Mouse (Mus musculus) embryonic fibroblast, embryonic 13.5 days (primary cell): ENCODE results near the gene Myo18a.

Source experiments
- CTCF ChIP-seq: IDR thresholded peaks from 2 replicates; pipeline ENCODE4 v1.5.1; 2011; ENCODE audit warnings: mild to moderate bottlenecking, control low read depth, low read length, moderate library complexity, borderline replicate concordance; ENCODE audit not compliant: insufficient read depth
- POLR2A ChIP-seq: IDR thresholded peaks from 2 replicates; pipeline ENCODE4 v1.6.1; 2011; ENCODE audit warnings: low read depth, mild to moderate bottlenecking, control low read depth, low read length, moderate library complexity

DNA sequence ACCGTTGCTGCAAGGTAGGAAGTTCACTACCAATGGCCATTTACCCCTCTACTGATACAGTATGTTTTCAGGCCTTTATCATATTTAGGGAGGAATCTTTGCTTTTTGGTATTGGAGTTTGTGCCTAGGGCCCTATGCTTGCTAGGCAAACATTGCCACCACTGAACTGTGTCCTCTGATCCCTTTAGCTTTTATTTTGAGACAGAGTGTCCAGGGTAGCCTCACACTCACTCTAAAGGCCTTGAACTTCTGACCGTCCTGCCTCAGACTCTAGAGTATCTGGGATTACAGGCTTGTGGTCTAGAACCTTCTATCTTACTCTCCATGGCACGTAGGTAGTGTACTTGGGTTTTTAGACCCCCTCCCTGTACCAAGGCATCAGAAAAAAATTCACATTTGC is 137.1 kb downstream of the Myo18a start:
- TF ChIP-seq POLR2A (no peak), CTCF (no peak)
